Comparison of ENCODE assay signal across 20 mouse cellular contexts in genomic region chr11:19535215-19535614, GRCm38 (mm10).
A peak's percentile ranks its signal among the peaks of the same experiment; 100 is the strongest.
DNase-seq lines count a peak whose midpoint lies in the region; ATAC-seq and TF ChIP-seq lines count a peak whose summit lies in the region.
"Had no signal": no experiment of that assay in that cellular context is flagged by ENCODE, and none has a peak within 500 bp of the region (broad histone marks: within the 10 kb centered on the region; RNA-seq: fewer than 3 reads in every experiment).

No protein-coding gene starts in this region.

- H3K27ac ChIP-seq in hindbrain, postnatal 0 days, result no peak overlapping the region
- H3K27ac ChIP-seq in hindbrain, embryonic 16.5 days (ENCODE audit: low read depth, low read length), result no peak overlapping the region
- H3K27ac ChIP-seq in stomach, postnatal 0 days (replicated peaks), result no peak overlapping the region
- H3K27ac ChIP-seq in cerebellum, adult 2 months (ENCODE audit: insufficient read depth, low read length), result no peak overlapping the region
- H3K27ac ChIP-seq: forebrain, embryonic 12.5 days; hindbrain, embryonic 15.5 days; limb, embryonic 10.5 days; lung, embryonic 15.5 days; neural tube, embryonic 12.5 days had no signal

- TF ChIP-seq CTCF in hindbrain, postnatal 0 days (IDR thresholded peaks at IDR 0.05; ENCODE audit: low read depth), result peak; percentile 36
- TF ChIP-seq CTCF in stomach, postnatal 0 days (IDR thresholded peaks at IDR 0.05; ENCODE audit: low read depth), result peak; percentile 55
- no peak for TF ChIP-seq CTCF in cerebellum, adult 2 months (IDR thresholded peaks at IDR 0.05; ENCODE audit: borderline replicate concordance, insufficient read depth, low read depth, low read length)

- H3K9me3 ChIP-seq in hindbrain, postnatal 0 days (ENCODE audit: low read length), result no peaks in the 10 kb centered on the region
- H3K9me3 ChIP-seq in hindbrain, embryonic 16.5 days (ENCODE audit: control insufficient read depth, low read length), result no peaks in the 10 kb centered on the region
- no peaks in the 10 kb centered on the region for H3K9me3 ChIP-seq in stomach, postnatal 0 days (ENCODE audit: control insufficient read depth, low read length)
- H3K9me3 ChIP-seq: forebrain, embryonic 12.5 days; heart, embryonic 12.5 days; hindbrain, embryonic 15.5 days; limb, embryonic 10.5 days; lung, embryonic 15.5 days; neural tube, embryonic 12.5 days had no signal

- H3K4me1 ChIP-seq in hindbrain, postnatal 0 days (ENCODE audit: insufficient read depth, low read length), result no peaks in the 10 kb centered on the region; the same call in 1 of the 2 replicates
- peaks cover 9% of the 10 kb centered on the region for H3K4me1 ChIP-seq in hindbrain, embryonic 16.5 days (ENCODE audit: control insufficient read depth, insufficient read depth, low read depth, low read length)
- no peaks in the 10 kb centered on the region for H3K4me1 ChIP-seq in stomach, postnatal 0 days (replicated peaks; ENCODE audit: control insufficient read depth, insufficient read depth)
- peaks cover 4% of the 10 kb centered on the region; the same call in 1 of the 2 replicates for H3K4me1 ChIP-seq in cerebellum, adult 2 months (ENCODE audit: control insufficient read depth, insufficient read depth, low read length)
- H3K4me1 ChIP-seq: heart, embryonic 12.5 days had no signal

- H3K27me3 ChIP-seq in hindbrain, postnatal 0 days (ENCODE audit: insufficient read depth, low read length), result no peaks in the 10 kb centered on the region
- no peaks in the 10 kb centered on the region for H3K27me3 ChIP-seq in hindbrain, embryonic 16.5 days (replicated peaks; ENCODE audit: control insufficient read depth, insufficient read depth, low read length)
- no peaks in the 10 kb centered on the region for H3K27me3 ChIP-seq in stomach, postnatal 0 days (ENCODE audit: control insufficient read depth, insufficient read depth, low read length)
- H3K27me3 ChIP-seq in cerebellum, adult 2 months (ENCODE audit: control insufficient read depth, insufficient read depth, low read length), result no peaks in the 10 kb centered on the region
- H3K27me3 ChIP-seq: heart, embryonic 12.5 days; hindbrain, embryonic 15.5 days; lung, embryonic 15.5 days; neural tube, embryonic 12.5 days had no signal

- H3K36me3 ChIP-seq in hindbrain, postnatal 0 days (ENCODE audit: insufficient read depth, low read length), result no peaks in the 10 kb centered on the region
- H3K36me3 ChIP-seq in hindbrain, embryonic 16.5 days (ENCODE audit: control insufficient read depth, insufficient read depth, low read length), result no peaks in the 10 kb centered on the region
- H3K36me3 ChIP-seq in stomach, postnatal 0 days (ENCODE audit: control insufficient read depth, insufficient read depth, low read length), result no peaks in the 10 kb centered on the region
- H3K36me3 ChIP-seq: forebrain, embryonic 12.5 days; heart, embryonic 12.5 days; hindbrain, embryonic 15.5 days; limb, embryonic 10.5 days; lung, embryonic 15.5 days; neural tube, embryonic 12.5 days had no signal

- no peak for ATAC-seq in hindbrain, postnatal 0 days
- no peak for ATAC-seq in hindbrain, embryonic 16.5 days
- no peak for ATAC-seq in stomach, postnatal 0 days (ENCODE audit: low FRiP score, low TSS enrichment)
- ATAC-seq: intestine, postnatal 0 days had no signal

- no peak overlapping the region for H3K4me2 ChIP-seq in hindbrain, postnatal 0 days (ENCODE audit: low read depth, low read length)
- no peak overlapping the region for H3K4me2 ChIP-seq in hindbrain, embryonic 16.5 days (ENCODE audit: low read length)
- H3K4me2 ChIP-seq in stomach, postnatal 0 days (replicated peaks; ENCODE audit: low read depth), result no peak overlapping the region
- H3K4me2 ChIP-seq: forebrain, embryonic 12.5 days; heart, embryonic 12.5 days; hindbrain, embryonic 15.5 days; lung, embryonic 15.5 days; neural tube, embryonic 12.5 days had no signal

- H3K4me3 ChIP-seq in hindbrain, postnatal 0 days (ENCODE audit: low read length), result no peak overlapping the region
- H3K4me3 ChIP-seq in hindbrain, embryonic 16.5 days (ENCODE audit: low read length), result no peak overlapping the region
- no peak overlapping the region for H3K4me3 ChIP-seq in stomach, postnatal 0 days (ENCODE audit: low read depth, low read length)
- no peak overlapping the region for H3K4me3 ChIP-seq in cerebellum, adult 2 months (replicated peaks; ENCODE audit: insufficient read depth, low read depth, low read length)
- H3K4me3 ChIP-seq: forebrain, embryonic 12.5 days; heart, embryonic 12.5 days; hindbrain, embryonic 15.5 days; limb, embryonic 10.5 days; lung, embryonic 15.5 days; neural tube, embryonic 12.5 days had no signal

- H3K9ac ChIP-seq in hindbrain, postnatal 0 days (replicated peaks; ENCODE audit: low read length), result no peak overlapping the region
- no peak overlapping the region for H3K9ac ChIP-seq in hindbrain, embryonic 16.5 days (ENCODE audit: low read depth, low read length)
- H3K9ac ChIP-seq in stomach, postnatal 0 days (ENCODE audit: low read length), result no peak overlapping the region
- H3K9ac ChIP-seq: forebrain, embryonic 12.5 days; heart, embryonic 12.5 days; hindbrain, embryonic 15.5 days; lung, embryonic 15.5 days; neural tube, embryonic 12.5 days had no signal

- DNase-seq in hindbrain, postnatal 0 days (ENCODE audit: low spot score), result no peak
- DNase-seq in lung, postnatal 10 days, result peak; percentile 22
- no peak for DNase-seq in lung, adult 18-20 months
- peak; percentile 14 for DNase-seq in ES-CJ7 (ENCODE audit: low read depth, low spot score)
- DNase-seq in stomach, postnatal 0 days (ENCODE audit: low spot score), result no peak
- no peak for DNase-seq in cerebellum, adult 2 months
- DNase-seq: adrenal gland, postnatal 25 days; cerebellum, adult 11-12 months; cerebellum, postnatal 25 days; heart, postnatal 4 days; kidney, postnatal 10 days; right cerebral cortex, postnatal 4 days had no signal

- TF ChIP-seq EP300 in stomach, postnatal 0 days (optimal IDR thresholded peaks at IDR 0.05), result no peak

- no peak for TF ChIP-seq POLR2A in cerebellum, adult 2 months (IDR thresholded peaks at IDR 0.05; ENCODE audit: borderline replicate concordance, insufficient read depth, low read length)

- 81% methylated on average over 1 of the region's 1 CpGs for WGBS in hindbrain, postnatal 0 days
- 90% methylated on average over 1 of the region's 1 CpGs for WGBS in hindbrain, embryonic 16.5 days
- WGBS in stomach, postnatal 0 days, result 85% methylated on average over 1 of the region's 1 CpGs
- 92% methylated on average over 1 of the region's 1 CpGs for WGBS in cerebellum, adult 2 months

Comparison
In these comparisons a context has a peak if more than half of its experiments do, and no peak if none do; other contexts are left out.
1. DNase-seq: peak in lung, postnatal 10 days (single experiment) and ES-CJ7 (single experiment); none in hindbrain, postnatal 0 days (single experiment), lung, adult 18-20 months (0 of 2), stomach, postnatal 0 days (single experiment) and cerebellum, adult 2 months (0 of 2).